ENCODE assay signal across 23 mouse cellular contexts in the genomic region with DNA sequence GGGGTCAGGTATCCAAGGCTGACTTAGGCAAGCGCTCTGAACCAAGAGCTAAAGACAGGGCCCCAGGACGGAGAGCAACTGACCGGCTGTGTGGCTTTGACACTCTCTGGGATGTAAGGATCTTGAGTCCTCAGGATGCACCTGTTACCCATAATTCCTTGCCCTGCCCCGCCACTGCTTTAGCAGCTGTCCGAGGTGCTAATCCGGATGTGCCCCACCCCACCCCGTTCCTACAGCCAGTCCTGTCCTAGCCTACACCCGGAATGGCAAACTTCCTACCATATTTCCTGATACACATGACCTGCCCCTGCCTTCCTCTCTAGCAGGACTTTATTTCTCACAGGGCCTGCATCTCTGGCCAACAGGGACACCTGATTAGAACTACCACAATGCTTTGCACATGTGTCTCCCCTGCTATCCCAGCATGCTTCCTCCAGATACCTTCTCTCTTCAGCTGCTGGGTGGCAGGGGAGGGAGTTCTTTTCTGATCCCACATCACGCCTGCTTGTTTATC. TPM values are rescaled to one million over a fixed set of nuclear protein-coding genes. Genes with fewer than 3 reads are reported as not detected.
DNase-seq lines count a peak whose midpoint lies in the region; ATAC-seq lines count a peak whose summit lies in the region.
"Had no signal": no experiment of that assay in that cellular context is flagged by ENCODE, and none has a peak within 500 bp of the region (broad histone marks: within the 10 kb centered on the region; RNA-seq: fewer than 3 reads in every experiment).

No protein-coding gene starts in this region.

- no peaks in the 10 kb centered on the region for H3K9me3 ChIP-seq in stomach, embryonic 16.5 days (replicated peaks; ENCODE audit: control insufficient read depth, low read length)
- H3K9me3 ChIP-seq in neural tube, embryonic 15.5 days (replicated peaks) = no peaks in the 10 kb centered on the region
- H3K9me3 ChIP-seq: embryonic facial prominence, embryonic 12.5 days; forebrain, embryonic 10.5 days; forebrain, embryonic 15.5 days; hindbrain, embryonic 12.5 days; limb, embryonic 13.5 days; midbrain, embryonic 12.5 days; neural tube, embryonic 13.5 days had no signal

- intact Hi-C loops in heart, postnatal 25 days (cut with DNase I) = loop anchor here (5.0 kb wide), 1 partner anchor 152 kb away; no protein-coding TSS in a partner anchor

- peaks cover 18% of the 10 kb centered on the region for H3K4me1 ChIP-seq in stomach, embryonic 16.5 days (ENCODE audit: control insufficient read depth, insufficient read depth, low read length)
- peaks cover 43% of the 10 kb centered on the region for H3K4me1 ChIP-seq in neural tube, embryonic 15.5 days

- no peak overlapping the region for H3K9ac ChIP-seq in stomach, embryonic 16.5 days (ENCODE audit: low read length)
- H3K9ac ChIP-seq in neural tube, embryonic 15.5 days (replicated peaks) = no peak overlapping the region
- H3K9ac ChIP-seq: embryonic facial prominence, embryonic 12.5 days; forebrain, embryonic 15.5 days; hindbrain, embryonic 12.5 days; limb, embryonic 13.5 days; midbrain, embryonic 12.5 days; neural tube, embryonic 13.5 days had no signal

- no peak overlapping the region for H3K4me3 ChIP-seq in stomach, embryonic 16.5 days (replicated peaks; ENCODE audit: low read length)
- no peak overlapping the region for H3K4me3 ChIP-seq in neural tube, embryonic 15.5 days (replicated peaks)
- H3K4me3 ChIP-seq: embryonic facial prominence, embryonic 12.5 days; forebrain, embryonic 10.5 days; forebrain, embryonic 15.5 days; hindbrain, embryonic 12.5 days; limb, embryonic 13.5 days; megakaryocyte, embryonic 14.5 days; midbrain, embryonic 12.5 days; neural tube, embryonic 13.5 days had no signal

- peak; percentile 94 for DNase-seq in heart, adult 11 months
- no peak for DNase-seq in heart, postnatal 25 days (ENCODE audit: low spot score)
- DNase-seq in kidney, postnatal 4 days = peak; percentile 49 to 57
- DNase-seq in kidney, postnatal 14 days = no peak
- peak; percentile 50 for DNase-seq in ES-CJ7 (ENCODE audit: low read depth, low spot score)
- no peak for DNase-seq in frontal cortex, postnatal 14 days (ENCODE audit: low spot score in 2 of 2)
- DNase-seq: adrenal gland, postnatal 14 days; cerebellum, adult 11 months; cerebellum, postnatal 14 days; kidney, adult 9 months; kidney, postnatal 10 days; lung, postnatal 4 days had no signal

- H3K4me2 ChIP-seq in stomach, embryonic 16.5 days (ENCODE audit: low read depth, low read length) = no peak overlapping the region
- H3K4me2 ChIP-seq in neural tube, embryonic 15.5 days = no peak overlapping the region
- H3K4me2 ChIP-seq: embryonic facial prominence, embryonic 12.5 days; forebrain, embryonic 15.5 days; hindbrain, embryonic 12.5 days; limb, embryonic 13.5 days; liver, embryonic 11.5 days; midbrain, embryonic 12.5 days; neural tube, embryonic 13.5 days had no signal

- peak overlapping the region; percentile 9; the same call in 1 of the 2 replicates for H3K27ac ChIP-seq in stomach, embryonic 16.5 days (ENCODE audit: low read length)
- H3K27ac ChIP-seq in neural tube, embryonic 15.5 days (replicated peaks) = no peak overlapping the region
- H3K27ac ChIP-seq: embryonic facial prominence, embryonic 12.5 days; forebrain, embryonic 10.5 days; forebrain, embryonic 15.5 days; hindbrain, embryonic 12.5 days; limb, embryonic 13.5 days; midbrain, embryonic 12.5 days; neural tube, embryonic 13.5 days had no signal

- H3K27me3 ChIP-seq in stomach, embryonic 16.5 days (ENCODE audit: control insufficient read depth, insufficient read depth, low read length) = peaks cover 16% of the 10 kb centered on the region
- peaks cover 12% of the 10 kb centered on the region for H3K27me3 ChIP-seq in neural tube, embryonic 15.5 days (replicated peaks)
- H3K27me3 ChIP-seq: forebrain, embryonic 15.5 days had no signal

- H3K36me3 ChIP-seq in stomach, embryonic 16.5 days (ENCODE audit: control insufficient read depth, insufficient read depth, low read length) = no peaks in the 10 kb centered on the region
- H3K36me3 ChIP-seq in neural tube, embryonic 15.5 days = no peaks in the 10 kb centered on the region
- H3K36me3 ChIP-seq: embryonic facial prominence, embryonic 12.5 days; forebrain, embryonic 10.5 days; forebrain, embryonic 15.5 days; hindbrain, embryonic 12.5 days; limb, embryonic 13.5 days; midbrain, embryonic 12.5 days; neural tube, embryonic 13.5 days had no signal

- WGBS in stomach, embryonic 16.5 days = 29% methylated on average over 9 of the region's 9 CpGs
- WGBS in neural tube, embryonic 15.5 days = 46% methylated on average over 9 of the region's 9 CpGs

- no peak for ATAC-seq in stomach, embryonic 16.5 days (ENCODE audit: insufficient read depth, low FRiP score)
- ATAC-seq in neural tube, embryonic 15.5 days (ENCODE audit: low FRiP score) = no peak
- ATAC-seq: forebrain, embryonic 15.5 days had no signal

RNA-seq across cellular contexts. Expression of a gene that starts 20.4 kb away (rescaled TPM):
- total RNA-seq in heart, postnatal 25 days (2021) = 10 to 100 TPM; 13.8 to 19.4 TPM
- 58.1 and 64.6 TPM in 2 replicates for polyA plus RNA-seq in stomach, embryonic 16.5 days (2015; fragmentation: Nextera tagmentation; extraction: Ambion mirVana)
- 88.5 and 106 TPM in 2 replicates for polyA plus RNA-seq in neural tube, embryonic 15.5 days (2015; fragmentation: Nextera tagmentation; extraction: Ambion mirVana)

Comparison
In these comparisons a context has a peak if more than half of its experiments do, and no peak if none do; other contexts are left out.
1. DNase-seq: peak in heart, adult 11 months (single experiment), kidney, postnatal 4 days (2 of 2) and ES-CJ7 (single experiment); none in heart, postnatal 25 days (single experiment), kidney, postnatal 14 days (single experiment) and frontal cortex, postnatal 14 days (0 of 2).